Mouse (Mus musculus): Measurements from ENCODE around the gene Has3. TPM values are rescaled to one million over a fixed set of nuclear protein-coding genes. Genes with fewer than 3 reads are reported as not detected.

Gene Has3
- polyA plus RNA-seq (2016; fragmentation: Nextera tagmentation; extraction: Ambion mirVana): 0.22 and 0.27 TPM in 2 replicates

GRCm38 (mm10) chr8:106870051-106870450 lies at the start of gene Has3:
Gene Has3, plus strand, starts transcription at chr8:106870242.
- no peak for ATAC-seq (ENCODE audit: low FRiP score)
- WGBS: 0% methylated on average over 18 of the region's 18 CpGs

GRCm38 (mm10) chr8:106820553-106821515 lies 49.2 kb upstream of the Has3 start:
- Histone ChIP-seq H3K27ac (no peak overlapping the region), H3K27me3 (no peaks in the 10 kb centered on the region), H3K9me3 (replicated peaks) (no peaks in the 10 kb centered on the region), H3K4me3 (no peak overlapping the region), H3K4me1 (peaks cover 7% of the 10 kb centered on the region; the same call in 1 of the 2 replicates), H3K4me2 (replicated peaks) (no peak overlapping the region), H3K9ac (no peak overlapping the region), H3K36me3 (no peaks in the 10 kb centered on the region)
- ATAC-seq (ENCODE audit: low FRiP score): no peak
- WGBS: 78% methylated on average over 14 of the region's 14 CpGs

More at GRCm38 (mm10) chr8:106870051-106870450, at the start of gene Has3:
- peak within 1 kb of the TSS; percentile 66 for H3K9ac ChIP-seq
- 0 out of 2 replicates have a peak within 1 kb of the TSS, but pooled peaks have one; percentile 30 for H3K27ac ChIP-seq
- H3K4me3 ChIP-seq: peak within 1 kb of the TSS; percentile 53
- H3K9me3 ChIP-seq (replicated peaks): no peaks in the 10 kb centered on the region
- peak within 1 kb of the TSS; percentile 95 for H3K4me2 ChIP-seq (replicated peaks)
- peaks cover 26% of the 10 kb centered on the region for H3K4me1 ChIP-seq
- H3K27me3 ChIP-seq: peaks cover 65% of the 10 kb centered on the region
- 0 out of 2 replicates have a peak, but pooled peaks cover 6% of the 10 kb centered on the region for H3K36me3 ChIP-seq

GRCm38 (mm10) chr8:106828921-106829320 lies 41.1 kb upstream of the Has3 start:
- WGBS: 86% methylated on average over 6 of the region's 6 CpGs
- no peaks in the 10 kb centered on the region for H3K36me3 ChIP-seq
- no peak for ATAC-seq (ENCODE audit: low FRiP score)
- no peak overlapping the region for H3K4me2 ChIP-seq (replicated peaks)
- H3K9ac ChIP-seq: no peak overlapping the region
- H3K4me3 ChIP-seq: no peak overlapping the region
- no peaks in the 10 kb centered on the region for H3K9me3 ChIP-seq (replicated peaks)
- no peaks in the 10 kb centered on the region for H3K27me3 ChIP-seq
- H3K27ac ChIP-seq: no peak overlapping the region
- no peaks in the 10 kb centered on the region for H3K4me1 ChIP-seq

GRCm38 (mm10) chr8:106829526-106830045 lies 40.5 kb upstream of the Has3 start:
- ATAC-seq (ENCODE audit: low FRiP score): no peak
- H3K4me2 ChIP-seq (replicated peaks): no peak overlapping the region
- no peaks in the 10 kb centered on the region for H3K36me3 ChIP-seq
- no peaks in the 10 kb centered on the region for H3K9me3 ChIP-seq (replicated peaks)
- H3K27ac ChIP-seq: no peak overlapping the region
- no peak overlapping the region for H3K9ac ChIP-seq
- WGBS: 81% methylated on average over 5 of the region's 5 CpGs
- no peaks in the 10 kb centered on the region for H3K27me3 ChIP-seq
- no peaks in the 10 kb centered on the region for H3K4me1 ChIP-seq
- no peak overlapping the region for H3K4me3 ChIP-seq

GRCm38 (mm10) chr8:106834899-106835298 lies 35.1 kb upstream of the Has3 start:
- Histone ChIP-seq H3K4me2 (replicated peaks) (no peak overlapping the region), H3K4me1 (peaks cover 12% of the 10 kb centered on the region), H3K9me3 (replicated peaks) (no peaks in the 10 kb centered on the region), H3K9ac (no peak overlapping the region), H3K4me3 (no peak overlapping the region), H3K27me3 (no peaks in the 10 kb centered on the region), H3K27ac (no peak overlapping the region), H3K36me3 (no peaks in the 10 kb centered on the region)
- WGBS: 81% methylated on average over 1 of the region's 1 CpGs
- ATAC-seq (ENCODE audit: low FRiP score): no peak

- H3K36me3 ChIP-seq: no peaks in the 10 kb centered on the region
- no peaks in the 10 kb centered on the region for H3K9me3 ChIP-seq (replicated peaks)
- no peak overlapping the region for H3K4me3 ChIP-seq
- WGBS: 88% methylated on average over 6 of the region's 6 CpGs
- peaks cover 13% of the 10 kb centered on the region for H3K4me1 ChIP-seq
- H3K4me2 ChIP-seq (replicated peaks): no peak overlapping the region
- no peak overlapping the region for H3K9ac ChIP-seq
- no peak overlapping the region for H3K27ac ChIP-seq
- ATAC-seq (ENCODE audit: low FRiP score): no peak
- no peaks in the 10 kb centered on the region for H3K27me3 ChIP-seq
Measured at GRCm38 (mm10) chr8:106836525-106836924, 33.5 kb upstream of the Has3 start.

GRCm38 (mm10) chr8:106838803-106839202 lies 31.2 kb upstream of the Has3 start:
- H3K9me3 ChIP-seq (replicated peaks): no peaks in the 10 kb centered on the region
- no peak for ATAC-seq (ENCODE audit: low FRiP score)
- H3K27me3 ChIP-seq: no peaks in the 10 kb centered on the region
- no peak overlapping the region for H3K4me2 ChIP-seq (replicated peaks)
- no peaks in the 10 kb centered on the region for H3K36me3 ChIP-seq
- H3K27ac ChIP-seq: 0 out of 2 replicates have a peak overlapping the region, but pooled peaks have one; percentile 62
- H3K4me3 ChIP-seq: no peak overlapping the region
- H3K9ac ChIP-seq: no peak overlapping the region
- H3K4me1 ChIP-seq: peaks cover 13% of the 10 kb centered on the region
- WGBS: 85% methylated on average over 6 of the region's 6 CpGs

- 0 out of 2 replicates have a peak overlapping the region, but pooled peaks have one; percentile 2 for H3K9ac ChIP-seq
- H3K36me3 ChIP-seq: no peaks in the 10 kb centered on the region
- H3K4me2 ChIP-seq (replicated peaks): no peak overlapping the region
- peak overlapping the region; percentile 62; the same call in 1 of the 2 replicates for H3K27ac ChIP-seq
- ATAC-seq (ENCODE audit: low FRiP score): no peak
- H3K4me3 ChIP-seq: no peak overlapping the region
- H3K9me3 ChIP-seq (replicated peaks): no peaks in the 10 kb centered on the region
- H3K27me3 ChIP-seq: no peaks in the 10 kb centered on the region
- H3K4me1 ChIP-seq: peaks cover 13% of the 10 kb centered on the region
- WGBS: 43% methylated on average over 11 of the region's 11 CpGs
Measured at GRCm38 (mm10) chr8:106839209-106840001, 30.6 kb upstream of the Has3 start.

- no peak overlapping the region for H3K4me3 ChIP-seq
- no peak overlapping the region for H3K27ac ChIP-seq
- WGBS: 84% methylated on average over 10 of the region's 10 CpGs
- H3K4me2 ChIP-seq (replicated peaks): no peak overlapping the region
- no peak overlapping the region for H3K9ac ChIP-seq
- no peak for ATAC-seq (ENCODE audit: low FRiP score)
- H3K27me3 ChIP-seq: no peaks in the 10 kb centered on the region
- H3K9me3 ChIP-seq (replicated peaks): no peaks in the 10 kb centered on the region
- H3K36me3 ChIP-seq: peaks cover 5% of the 10 kb centered on the region; the same call in 1 of the 2 replicates
- H3K4me1 ChIP-seq: peaks cover 6% of the 10 kb centered on the region; the same call in 1 of the 2 replicates
Measured at GRCm38 (mm10) chr8:106850034-106850433, 20.0 kb upstream of the Has3 start.

- 43% methylated on average over 8 of the region's 8 CpGs for WGBS
- Histone ChIP-seq H3K4me1 (peaks cover 6% of the 10 kb centered on the region; the same call in 1 of the 2 replicates), H3K27ac (no peak overlapping the region), H3K36me3 (peaks cover 5% of the 10 kb centered on the region; the same call in 1 of the 2 replicates), H3K4me3 (no peak overlapping the region), H3K4me2 (replicated peaks) (no peak overlapping the region), H3K9ac (no peak overlapping the region), H3K9me3 (replicated peaks) (no peaks in the 10 kb centered on the region), H3K27me3 (no peaks in the 10 kb centered on the region)
- no peak for ATAC-seq (ENCODE audit: low FRiP score)
Measured at GRCm38 (mm10) chr8:106854534-106855241, 15.4 kb upstream of the Has3 start.

- H3K27ac ChIP-seq: no peak overlapping the region
- H3K27me3 ChIP-seq: no peaks in the 10 kb centered on the region
- 74% methylated on average over 3 of the region's 3 CpGs for WGBS
- peaks cover 6% of the 10 kb centered on the region; the same call in 1 of the 2 replicates for H3K4me1 ChIP-seq
- H3K4me2 ChIP-seq (replicated peaks): no peak overlapping the region
- peaks cover 4% of the 10 kb centered on the region; the same call in 1 of the 2 replicates for H3K36me3 ChIP-seq
- no peak overlapping the region for H3K4me3 ChIP-seq
- H3K9ac ChIP-seq: no peak overlapping the region
- no peaks in the 10 kb centered on the region for H3K9me3 ChIP-seq (replicated peaks)
- no peak for ATAC-seq (ENCODE audit: low FRiP score)
Measured at GRCm38 (mm10) chr8:106855242-106855562, 14.8 kb upstream of the Has3 start.
